Mouse (Mus musculus) erythroblast, adult 5-6 weeks (primary cell): ENCODE results near the gene Dpyd. TPM values are rescaled to one million over a fixed set of nuclear protein-coding genes. Genes with fewer than 3 reads are reported as not detected.

Experiments used
- ATAC-seq: replicated peaks from 2 replicates; pipeline ENCODE4 v1.8.0; 2016; ENCODE audit warnings: moderate number of reproducible peaks, mild to moderate bottlenecking, moderate TSS enrichment, inconsistent platforms; ENCODE audit not compliant: poor library complexity, low FRiP score, severe bottlenecking
- total RNA-seq, 2 experiments: library from RNA; stranded (forward) in 1 of 2; stranded (reverse) in 1 of 2; fragments of 150-400 nt in 1 of 2; fragments of 200-764, 138-1000 nt in 1 of 2; gene quantifications; 2 replicates each; pipeline versions ENCODE4 v1.2.3 to v1.2.4; 2015 to 2017; ENCODE audit warnings: low replicate concordance in 2 of 2

Dpyd gene
- total RNA-seq, 2 experiments from 2014 or later = 1.2 TPM; not detected in 1

DNA sequence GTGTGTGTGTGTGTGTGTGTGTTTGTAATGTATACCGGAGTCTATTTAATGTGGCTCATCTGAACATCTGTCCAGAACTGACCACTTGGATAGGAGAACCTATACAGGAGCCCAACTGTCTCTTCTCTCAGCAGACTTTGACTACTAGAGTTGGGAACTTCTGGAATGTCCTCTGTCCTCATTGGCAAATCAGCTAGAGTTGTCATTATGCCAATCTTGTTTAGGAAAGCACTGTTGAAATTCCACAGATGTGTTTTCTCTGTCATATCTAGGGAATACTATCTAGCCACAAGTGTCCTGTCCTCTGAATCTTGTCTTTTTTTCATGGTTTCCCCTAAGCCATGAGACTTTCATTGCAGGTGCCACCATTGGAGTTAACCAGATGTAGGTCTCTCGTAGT is 718.7 kb downstream of the Dpyd start:
- no peak for ATAC-seq

DNA sequence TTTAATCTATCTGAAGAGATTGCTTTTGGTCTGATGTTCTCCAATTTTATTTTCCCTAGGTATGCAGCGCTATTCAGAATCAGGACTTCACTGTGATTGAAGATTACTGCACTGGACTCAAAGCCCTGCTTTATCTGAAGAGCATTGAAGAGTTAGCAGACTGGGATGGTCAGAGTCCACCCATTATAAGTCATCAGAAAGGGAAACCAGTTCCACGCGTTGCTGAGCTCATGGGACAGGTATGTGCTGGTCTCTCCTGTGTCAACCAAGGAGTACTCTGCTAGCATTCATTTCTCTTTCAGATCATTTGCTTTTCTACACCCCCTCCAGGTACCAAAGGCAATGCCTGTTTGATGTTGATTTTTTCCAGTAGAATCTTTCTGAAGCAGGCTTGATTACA is 752.8 kb downstream of the Dpyd start:
- no peak for ATAC-seq

DNA sequence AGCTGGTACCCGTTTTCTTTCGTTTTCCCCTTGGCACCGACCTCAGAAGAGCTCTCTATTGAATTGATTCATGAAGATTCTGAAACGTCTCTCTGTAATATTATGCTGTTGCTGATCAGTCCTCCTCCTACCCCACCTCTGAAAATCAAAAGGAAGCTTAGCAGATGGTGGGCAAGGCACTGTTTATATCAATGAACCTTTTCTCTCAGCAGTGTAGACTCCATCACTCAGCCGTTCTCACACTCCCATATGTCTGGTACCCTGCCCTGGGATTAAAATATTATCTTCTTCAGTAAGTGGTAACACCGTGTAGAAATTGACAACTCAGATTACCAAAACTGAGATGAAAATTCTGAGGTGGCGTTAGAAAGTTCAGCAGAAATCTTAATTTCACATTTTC is 767.1 kb downstream of the Dpyd start:
- ATAC-seq = no peak

DNA sequence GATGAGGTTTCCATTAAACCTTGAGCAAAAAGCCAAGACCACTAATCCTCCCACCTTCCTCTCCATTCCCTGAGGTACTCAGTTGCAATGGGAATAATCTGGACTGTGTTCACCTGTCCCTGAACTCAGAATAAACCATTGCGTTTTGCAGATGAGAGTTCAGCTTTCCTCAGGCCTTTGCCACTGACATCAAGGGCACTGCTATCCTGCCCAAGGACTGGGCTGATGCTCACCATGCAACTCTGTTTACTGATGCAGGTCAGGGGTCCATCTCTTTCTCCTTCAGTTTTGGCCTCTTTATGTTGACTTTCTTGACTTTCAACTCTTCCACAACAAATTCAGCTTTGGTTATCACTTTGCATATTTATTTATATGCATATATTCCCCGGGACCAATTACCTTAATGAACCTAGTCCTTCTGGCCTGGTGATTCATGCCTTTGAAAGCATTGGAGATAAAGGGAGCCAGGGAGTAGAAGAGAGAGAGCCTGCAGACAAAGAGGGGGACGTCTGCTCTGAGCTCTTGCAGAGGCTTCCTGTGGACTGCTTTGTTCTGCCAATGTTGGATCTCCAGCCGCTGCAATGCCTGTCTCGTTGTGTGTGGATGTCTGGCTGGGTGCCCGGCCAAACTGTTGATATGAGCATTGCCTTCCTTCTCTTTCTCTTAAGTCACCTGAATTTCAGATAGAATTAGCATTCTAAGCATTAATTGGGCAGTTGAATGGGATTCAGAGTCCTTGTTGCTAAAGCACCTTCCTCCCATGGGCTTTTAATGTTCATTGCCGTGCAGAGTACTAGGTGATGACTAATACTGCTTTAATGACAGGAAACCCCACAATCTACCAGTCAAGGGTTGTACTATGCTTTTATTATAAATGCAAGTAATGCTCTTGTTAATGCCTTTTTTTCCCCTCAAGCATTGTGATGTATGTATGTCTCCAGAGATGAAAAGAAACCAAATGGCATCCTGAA is 771.7 kb downstream of the Dpyd start:
- no peak for ATAC-seq

DNA sequence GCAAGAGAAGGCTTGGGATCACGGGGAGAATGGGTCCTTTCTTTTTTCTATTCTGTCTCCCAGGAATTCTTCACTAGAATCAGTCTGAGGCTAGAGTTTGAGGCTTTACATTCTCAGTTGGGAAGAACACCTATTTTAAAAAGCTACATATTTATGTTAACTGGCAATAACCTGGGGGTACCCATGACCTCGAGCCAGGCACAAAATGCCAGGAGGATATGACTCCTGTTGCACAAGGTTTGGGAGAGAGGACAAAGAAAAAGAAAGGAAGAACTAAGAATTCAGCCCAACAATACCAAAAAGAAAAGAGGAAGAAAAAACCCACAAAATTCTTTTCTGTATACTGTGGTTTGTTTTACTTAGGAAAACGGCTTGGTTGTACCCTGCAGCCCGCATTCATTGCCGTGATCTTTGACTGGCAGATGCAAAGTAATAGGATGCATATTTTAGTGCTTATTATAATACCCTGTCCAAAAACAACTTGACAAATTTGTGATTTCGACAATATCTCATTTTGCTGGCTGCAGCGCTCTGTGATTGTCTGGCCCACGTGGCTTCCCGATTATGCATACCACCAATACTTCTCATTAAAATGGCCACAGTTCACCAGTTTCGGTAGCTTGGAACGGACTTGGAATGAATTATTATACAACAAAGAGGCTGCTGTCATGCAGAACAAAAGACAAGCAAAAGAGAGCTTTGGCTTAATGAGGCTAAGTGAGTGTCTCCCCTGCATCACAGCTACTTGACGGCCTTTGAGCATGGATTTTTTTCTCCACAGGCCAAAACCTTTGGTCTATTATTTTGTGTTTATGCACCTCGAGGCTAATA is 799.8 kb downstream of the Dpyd start:
- ATAC-seq = no peak

DNA sequence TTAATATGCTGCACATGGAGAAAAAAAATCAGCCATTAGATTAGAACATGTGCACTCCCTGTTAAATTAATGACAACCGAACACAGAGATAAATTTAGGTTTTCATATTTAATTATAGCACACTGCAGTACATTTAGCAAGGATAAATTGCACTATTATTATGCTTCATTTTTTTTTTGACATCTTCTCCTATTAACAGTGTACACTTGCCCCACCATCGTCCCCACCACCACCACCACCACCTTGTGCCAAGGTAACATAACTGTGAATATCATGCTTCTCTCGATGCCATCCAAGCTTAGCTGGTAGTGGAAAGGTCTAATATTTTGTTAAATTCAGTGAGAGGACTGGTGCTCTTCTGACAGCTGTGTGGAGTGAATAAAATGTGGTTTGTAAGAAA is 800.5 kb downstream of the Dpyd start:
- no peak for ATAC-seq

DNA sequence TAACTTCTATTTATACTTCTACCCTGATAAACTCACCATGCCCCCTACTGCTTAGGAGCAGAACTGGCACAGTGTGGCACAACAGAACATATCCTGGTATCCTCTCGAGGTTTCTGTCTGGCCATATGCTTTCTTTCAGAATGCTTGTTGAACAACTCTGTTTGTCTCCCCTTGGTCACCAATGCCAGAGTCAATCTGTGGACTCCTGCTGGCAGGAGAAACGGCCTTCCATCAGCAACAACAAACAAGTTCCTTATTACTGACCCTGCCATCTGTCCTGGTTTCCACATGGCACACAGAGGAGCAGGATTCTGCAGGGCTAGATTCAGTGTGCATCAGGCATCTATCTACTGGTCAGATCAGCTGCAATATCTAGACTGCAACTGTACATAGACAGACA is 807.0 kb downstream of the Dpyd start:
- no peak for ATAC-seq

DNA sequence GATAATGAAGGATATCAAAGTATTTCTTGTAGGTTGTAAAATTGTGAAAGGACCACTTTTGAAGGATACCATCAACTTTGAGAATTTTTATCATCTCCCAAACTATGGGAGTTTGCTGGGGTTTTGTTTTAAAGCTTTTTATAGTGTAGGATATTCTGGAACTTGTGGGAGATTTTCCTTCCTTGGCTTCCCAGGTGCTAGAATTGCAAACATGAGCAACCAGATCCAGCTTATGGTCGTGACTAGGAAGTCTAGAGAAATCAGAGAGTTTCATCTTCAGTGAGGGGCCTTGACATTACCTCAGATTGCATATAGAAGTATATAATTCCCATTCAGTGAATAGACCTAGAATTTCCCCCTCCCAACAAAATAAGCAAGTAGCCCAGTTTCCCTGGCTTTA is 819.2 kb downstream of the Dpyd start:
- ATAC-seq = no peak

DNA sequence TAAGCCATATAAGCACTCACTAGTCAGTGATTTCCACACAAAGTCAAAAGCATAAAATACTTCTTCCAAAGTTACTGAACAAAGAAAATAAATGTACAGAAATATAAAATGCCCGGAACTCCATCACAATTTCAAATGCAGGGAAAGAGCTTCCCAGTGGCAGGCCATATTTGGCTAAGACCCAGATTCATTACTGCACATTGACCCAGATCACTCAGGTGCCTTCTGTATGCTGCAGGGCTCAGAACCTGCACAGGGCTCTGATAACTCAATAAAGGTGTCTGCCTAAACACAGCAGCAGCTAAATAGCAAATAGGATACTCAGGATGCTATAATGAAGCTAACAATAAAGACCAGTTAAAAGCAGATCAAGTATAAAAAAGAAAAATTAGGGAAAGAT is 820.5 kb downstream of the Dpyd start:
- ATAC-seq = no peak

DNA sequence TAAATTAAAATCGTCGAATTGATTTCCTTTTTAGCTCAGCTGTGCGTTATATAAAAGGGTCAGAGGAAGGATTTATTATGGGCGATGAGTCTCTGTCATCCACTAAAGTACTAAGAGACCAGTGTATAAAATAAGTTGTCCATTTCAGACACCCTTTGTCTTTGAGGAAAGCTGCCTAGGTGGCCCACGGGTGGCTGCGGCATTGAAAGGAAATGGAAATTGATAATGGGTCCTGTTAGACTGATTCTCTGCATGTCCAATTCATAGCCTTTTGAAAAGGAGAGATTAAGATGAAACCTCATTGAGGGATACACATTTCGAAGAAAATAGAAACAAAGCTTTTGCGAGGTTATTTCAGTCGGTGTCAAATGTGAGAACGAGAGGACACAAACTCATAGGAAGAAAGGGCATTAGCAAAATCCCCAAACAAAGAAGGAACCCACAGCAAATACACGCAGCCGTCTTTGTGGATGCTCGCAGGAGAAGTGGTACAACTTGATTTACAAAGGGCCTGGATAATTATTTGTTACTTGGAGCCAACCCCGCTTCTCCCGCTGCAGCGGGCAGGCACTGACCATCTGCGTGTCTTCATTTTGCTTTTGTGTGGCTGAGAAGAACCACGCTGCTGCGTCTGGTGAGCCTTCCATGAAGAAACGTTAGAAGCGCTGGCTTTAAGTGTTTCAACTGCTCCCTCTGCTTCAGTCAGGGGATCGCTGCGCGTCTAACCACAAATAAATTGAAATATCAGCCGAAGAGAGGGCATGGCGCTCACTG is 825.6 kb downstream of the Dpyd start:
- no peak for ATAC-seq

DNA sequence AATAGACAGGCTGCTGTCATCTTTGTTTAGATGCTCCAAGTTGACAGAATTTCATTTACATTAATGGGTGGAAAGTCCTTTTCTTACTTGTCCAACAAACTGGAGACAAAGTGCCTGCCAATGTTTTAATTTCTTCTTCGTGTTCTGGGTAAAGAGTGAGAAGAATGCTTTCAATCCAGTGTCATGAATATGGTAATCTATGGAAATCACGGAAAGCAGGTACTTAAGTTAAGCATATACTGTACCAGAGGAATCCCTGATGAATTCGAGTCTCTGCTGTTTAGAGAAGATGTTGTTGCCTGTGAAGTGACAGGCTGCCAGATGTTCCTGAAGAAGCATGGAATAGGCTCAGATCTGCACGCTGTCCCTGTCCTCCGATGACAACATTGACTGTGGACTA is 835.3 kb downstream of the Dpyd start:
- ATAC-seq = no peak

DNA sequence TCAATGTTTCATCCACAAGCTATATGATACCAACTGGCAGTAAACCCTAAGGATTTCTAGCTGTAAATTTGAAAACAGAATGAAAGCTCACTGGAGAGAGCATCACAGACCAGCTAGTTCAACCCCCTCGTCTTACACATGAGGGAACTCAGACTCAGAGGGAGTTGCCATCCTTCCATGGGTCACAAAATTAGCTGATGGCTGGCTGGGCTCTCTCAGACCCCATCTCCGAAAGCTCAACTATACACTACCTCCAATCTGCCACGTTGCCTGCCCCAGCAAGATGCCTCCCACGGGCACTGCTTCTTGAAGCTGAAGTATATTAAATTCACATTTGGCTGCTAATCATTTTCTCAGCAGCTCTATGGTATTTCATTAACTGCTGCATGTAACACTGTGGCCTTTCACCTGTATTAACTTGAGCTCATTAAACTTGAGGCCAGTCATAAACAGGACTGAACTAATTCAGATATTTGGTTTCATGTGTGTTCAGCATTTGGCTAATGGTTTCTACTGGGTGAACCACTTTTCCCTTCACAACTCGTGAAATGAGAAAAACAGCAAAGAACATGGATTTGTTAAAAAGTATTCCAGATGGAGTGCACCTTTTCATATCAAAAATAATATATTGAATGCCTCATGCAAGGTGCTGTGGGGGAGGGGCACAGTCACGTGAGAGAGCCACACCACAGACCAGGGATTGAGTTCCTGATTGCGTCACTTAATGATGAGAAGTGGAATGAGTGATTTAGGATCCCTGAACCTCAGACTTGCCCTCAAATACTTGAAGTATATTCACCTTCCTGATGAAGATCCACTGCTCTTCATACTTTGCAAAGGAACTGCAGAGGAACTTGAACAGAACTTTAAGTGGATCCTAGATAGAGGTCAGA is 841.2 kb downstream of the Dpyd start:
- no peak for ATAC-seq

DNA sequence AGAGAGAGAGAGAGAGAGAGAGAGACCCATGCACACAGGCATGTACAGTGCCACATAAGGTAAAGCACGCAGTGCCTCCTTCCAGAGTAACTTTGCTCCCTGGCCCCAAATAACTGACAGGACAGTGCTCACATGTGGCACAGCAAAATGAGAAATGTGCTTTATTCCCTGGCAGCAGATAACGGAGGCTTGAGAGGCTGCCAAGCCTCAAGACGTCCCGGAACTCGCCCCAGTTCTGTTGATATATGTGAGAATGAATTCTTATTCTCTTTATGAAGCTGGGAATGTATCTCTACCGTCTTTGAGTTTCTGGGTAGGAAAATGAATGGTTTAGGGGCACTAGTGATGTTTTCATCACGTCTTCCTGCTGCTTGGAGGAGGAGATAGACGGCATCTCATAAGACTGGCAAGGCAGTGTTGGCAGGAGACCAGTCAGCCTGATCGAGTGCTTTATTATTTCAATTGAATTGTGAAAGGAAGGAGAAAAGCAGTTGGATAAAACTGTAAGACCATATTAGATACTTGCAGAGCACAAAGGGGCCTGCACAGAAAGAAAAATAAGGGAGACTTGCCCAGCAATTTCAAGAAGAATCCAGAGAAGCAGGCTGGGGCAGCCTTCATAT is 857.3 kb downstream of the Dpyd start:
- ATAC-seq = no peak

DNA sequence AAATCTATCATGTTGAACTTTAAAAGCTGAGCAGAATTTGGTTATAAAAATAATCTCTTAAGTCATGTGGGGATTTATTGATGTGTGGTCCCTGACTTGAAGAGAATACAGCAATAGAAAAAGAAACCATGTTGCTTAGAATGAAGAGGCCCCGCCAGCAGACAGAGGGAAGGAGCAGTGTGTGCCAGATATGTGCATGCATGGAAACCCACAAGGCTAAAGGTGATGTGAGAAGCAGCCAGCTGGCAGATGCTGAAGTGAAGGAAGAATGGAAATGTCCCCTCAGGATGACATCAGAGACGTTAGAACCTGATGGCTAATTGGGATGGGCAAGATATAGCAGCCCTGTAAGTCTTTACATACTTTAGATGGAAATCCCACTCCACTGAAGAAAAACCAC is 857.8 kb downstream of the Dpyd start:
- ATAC-seq = no peak

DNA sequence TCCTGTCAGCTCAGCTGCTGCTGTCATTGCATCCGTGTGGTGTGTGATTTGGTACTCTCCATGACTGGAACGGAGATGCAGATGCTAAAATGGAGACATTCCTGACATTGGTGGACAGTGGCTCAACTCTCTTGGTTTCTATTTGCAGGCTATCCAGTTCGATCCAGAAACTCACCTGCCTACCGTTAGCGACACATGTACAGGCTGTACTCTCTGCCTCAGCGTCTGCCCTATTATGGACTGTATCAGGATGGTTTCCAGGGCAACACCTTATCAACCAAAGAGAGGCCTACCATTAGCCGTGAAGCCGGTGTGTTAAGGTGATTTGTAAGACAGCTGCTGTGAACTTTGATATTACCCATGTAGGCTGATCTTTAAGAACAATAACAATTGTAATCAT is 869.4 kb downstream of the Dpyd start:
- ATAC-seq = no peak

DNA sequence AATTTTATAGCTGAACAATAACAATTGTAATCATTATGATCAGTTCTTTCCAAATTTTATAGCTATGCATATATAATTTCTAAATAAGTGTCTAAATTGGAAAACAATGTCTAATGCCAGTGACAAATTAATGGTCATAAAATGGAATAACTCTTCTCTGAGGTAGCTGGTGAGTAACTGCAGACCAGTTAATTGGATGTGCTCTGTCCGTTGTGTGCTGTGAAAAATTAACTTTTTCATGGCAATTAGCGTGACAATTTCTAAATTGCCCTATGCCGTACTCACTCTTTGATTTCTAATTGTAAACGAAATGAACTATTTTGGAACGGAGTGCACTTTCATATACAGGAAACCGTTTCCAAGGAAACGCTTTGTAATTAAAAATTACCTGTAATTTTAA is 869.8 kb downstream of the Dpyd start:
- no peak for ATAC-seq

DNA sequence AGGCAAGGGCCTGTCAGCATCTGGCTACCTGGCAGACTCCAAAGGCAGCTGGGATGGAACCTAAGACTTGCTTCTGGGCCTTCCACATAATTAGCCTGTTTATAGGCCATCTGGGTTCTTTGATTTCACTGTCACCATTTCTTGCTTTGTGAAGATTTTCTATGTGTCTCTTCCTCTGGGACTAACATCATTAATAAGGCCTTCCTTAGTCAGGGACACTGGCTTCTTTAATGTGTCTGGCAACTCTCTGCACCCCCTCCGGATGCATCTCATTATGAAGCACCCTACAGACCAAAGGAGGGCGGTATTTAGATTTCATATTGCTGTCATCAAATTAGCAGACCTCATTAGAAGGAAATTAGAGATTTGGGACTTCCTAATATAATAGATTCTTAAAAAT is 885.6 kb downstream of the Dpyd start:
- no peak for ATAC-seq

DNA sequence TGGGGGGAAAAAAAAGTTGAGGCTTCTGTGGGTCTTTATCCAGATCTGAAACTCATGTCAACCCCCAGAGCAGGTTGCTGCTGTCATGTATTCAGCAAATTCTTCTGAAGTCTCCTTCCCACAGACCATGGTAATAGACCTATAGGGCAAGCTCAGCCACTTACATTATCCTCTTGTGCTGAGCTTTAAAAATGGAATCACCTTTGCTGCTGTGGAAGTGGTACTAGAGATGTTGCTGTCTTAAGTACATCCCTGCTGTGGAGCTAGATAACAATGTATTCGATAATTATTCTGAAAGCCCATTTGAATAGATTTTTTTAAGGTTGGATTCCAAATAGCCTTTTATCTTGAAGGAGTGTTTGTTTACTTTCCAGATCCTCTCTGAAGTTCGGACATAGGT is 902.1 kb downstream of the Dpyd start:
- ATAC-seq = no peak

DNA sequence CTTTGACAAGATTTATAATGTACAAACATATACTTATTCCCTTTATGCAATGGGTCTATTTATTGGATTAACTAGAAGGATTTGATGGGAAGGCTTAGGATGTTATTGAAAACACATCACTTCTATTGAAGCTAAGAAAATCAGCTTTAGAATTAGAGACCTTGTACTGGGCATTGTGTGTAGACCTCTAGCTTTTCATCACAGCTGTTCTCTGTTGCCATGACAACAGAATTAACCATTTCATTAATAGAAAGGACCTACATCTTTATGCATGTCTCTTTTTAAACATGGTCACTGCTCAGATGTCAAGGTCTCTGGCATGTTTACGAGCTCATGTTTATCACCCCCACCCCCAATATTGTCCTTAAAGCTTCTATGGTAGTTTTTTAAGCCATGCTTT is 902.5 kb downstream of the Dpyd start:
- ATAC-seq = no peak
